Mouse (Mus musculus) CH12F3 (cell line): ENCODE measurements around the gene Lemd1.

Source experiments
- in situ Hi-C: fragments of 300-500 bp; cut with MboI; formaldehyde crosslinking; loops from 2 replicates; pipeline ENCODE4 v1.14.3; 2020; ENCODE audit warnings: low sequenced_read_pairs

Gene Lemd1

DNA sequence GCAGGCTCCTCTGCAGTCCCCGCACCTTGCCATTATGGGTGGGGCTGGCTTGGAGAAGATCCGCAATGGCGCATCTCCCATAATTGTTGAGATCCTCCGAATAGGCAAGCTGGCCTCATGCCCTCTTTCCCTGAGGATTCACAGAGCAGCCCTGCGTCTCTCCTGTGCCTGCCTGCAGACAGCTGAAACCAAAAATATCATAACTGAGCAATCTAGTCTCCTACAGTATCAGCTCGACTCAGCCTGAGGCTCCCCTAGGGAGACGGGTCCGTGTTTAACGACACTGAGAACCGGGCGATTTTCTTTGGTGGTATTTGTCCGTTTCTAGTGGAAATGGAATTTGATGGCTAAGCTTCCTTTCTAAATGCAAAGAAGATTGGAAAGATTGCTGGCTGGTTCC lies 8.7 kb downstream of the Lemd1 start:
- in situ Hi-C loops, result no loop called here

DNA sequence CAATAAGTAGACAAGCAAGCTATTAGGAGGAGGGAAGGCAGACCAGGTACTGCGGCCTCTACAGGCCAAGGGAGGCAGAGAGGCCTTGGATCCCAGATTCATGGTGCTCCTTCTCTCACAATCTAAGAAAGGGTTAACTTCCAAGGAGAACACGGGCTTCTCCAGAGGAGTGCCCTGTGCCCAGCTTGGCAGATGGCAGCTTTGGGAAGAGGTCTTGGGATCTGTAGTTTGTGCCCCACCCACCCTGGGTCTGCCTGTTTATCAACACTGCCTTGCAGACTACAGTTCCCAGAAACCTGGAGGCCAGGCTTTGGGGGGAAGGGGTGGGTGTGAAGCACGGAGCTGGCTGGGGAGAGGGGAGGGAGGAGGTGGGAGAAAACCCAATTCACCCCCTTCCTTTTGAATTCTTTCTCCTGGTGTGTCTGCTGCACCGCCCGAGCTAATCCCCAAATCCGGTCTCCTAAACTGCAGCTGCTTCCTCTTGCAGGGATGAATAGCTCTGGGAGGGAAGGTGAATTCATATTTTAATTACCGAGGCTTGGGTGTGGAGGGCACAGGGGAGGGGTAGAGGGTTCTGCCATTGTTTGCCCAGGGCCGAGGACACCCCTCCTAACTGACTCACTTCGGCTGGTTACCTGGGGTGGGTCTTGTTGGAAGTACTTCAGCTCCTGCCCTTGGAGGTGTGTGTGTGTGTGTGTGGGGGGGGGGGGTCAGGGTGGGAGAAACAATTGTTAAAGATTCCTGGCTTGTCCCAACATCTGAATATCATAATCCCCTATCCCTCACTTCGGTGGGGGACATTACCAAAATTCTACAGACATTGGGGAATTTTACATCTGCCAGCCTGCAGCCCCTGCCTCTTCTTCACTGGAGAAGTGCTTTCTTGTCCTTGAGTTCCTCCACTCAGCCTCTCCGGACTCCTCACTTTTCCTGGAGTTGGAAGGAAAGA lies 9.6 kb downstream of the Lemd1 start:
- in situ Hi-C loops, result no loop called here

- in situ Hi-C loops, result no loop called here
These were observed 10.3 kb downstream of the Lemd1 start for GRCm38 (mm10) chr1:132201511-132201860.

DNA sequence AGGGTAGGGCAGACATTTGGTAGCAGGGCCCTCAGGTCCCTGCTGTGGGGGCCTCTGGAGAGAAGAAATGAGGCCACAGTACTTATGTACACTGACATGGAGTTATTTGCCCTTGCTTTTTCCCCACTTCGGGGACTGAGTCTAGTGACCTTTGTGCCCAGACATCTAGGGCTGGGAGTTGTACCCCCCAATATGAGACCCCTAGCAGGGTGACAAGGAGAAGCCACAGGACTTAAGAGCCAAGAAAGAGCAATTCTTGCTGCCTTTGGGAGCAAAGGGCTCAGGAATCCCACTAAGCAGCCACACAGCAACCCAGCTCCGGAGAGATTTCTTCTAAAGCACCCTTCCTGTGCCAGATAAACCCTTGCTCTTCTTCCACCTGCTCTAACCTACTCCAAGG lies 10.7 kb downstream of the Lemd1 start:
- in situ Hi-C loops, result no loop called here

DNA sequence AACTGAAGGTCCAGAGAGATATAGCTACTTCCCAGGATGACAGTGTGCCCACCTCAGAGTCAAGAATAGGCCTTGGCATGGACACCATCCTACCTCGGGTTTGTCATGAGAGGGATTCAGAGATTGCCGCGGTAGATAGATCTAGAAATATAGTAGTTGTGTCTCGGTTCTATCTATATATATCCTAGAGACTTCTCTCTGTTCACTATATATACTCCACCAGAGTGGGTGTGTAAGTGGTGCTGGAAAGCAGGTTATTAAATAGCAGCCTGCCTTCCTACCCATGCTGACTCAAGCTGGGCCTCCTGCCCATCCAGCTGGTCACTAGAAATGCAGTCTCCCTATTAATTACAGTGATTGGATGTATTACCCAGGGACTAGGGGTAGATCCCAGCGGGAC lies 11.5 kb downstream of the Lemd1 start:
- in situ Hi-C loops, result no loop called here

- in situ Hi-C loops, result no loop called here
These were observed 14.7 kb downstream of the Lemd1 start for GRCm38 (mm10) chr1:132205958-132206357.

- in situ Hi-C loops, result no loop called here
These were observed 15.6 kb downstream of the Lemd1 start for GRCm38 (mm10) chr1:132206828-132207227.

DNA sequence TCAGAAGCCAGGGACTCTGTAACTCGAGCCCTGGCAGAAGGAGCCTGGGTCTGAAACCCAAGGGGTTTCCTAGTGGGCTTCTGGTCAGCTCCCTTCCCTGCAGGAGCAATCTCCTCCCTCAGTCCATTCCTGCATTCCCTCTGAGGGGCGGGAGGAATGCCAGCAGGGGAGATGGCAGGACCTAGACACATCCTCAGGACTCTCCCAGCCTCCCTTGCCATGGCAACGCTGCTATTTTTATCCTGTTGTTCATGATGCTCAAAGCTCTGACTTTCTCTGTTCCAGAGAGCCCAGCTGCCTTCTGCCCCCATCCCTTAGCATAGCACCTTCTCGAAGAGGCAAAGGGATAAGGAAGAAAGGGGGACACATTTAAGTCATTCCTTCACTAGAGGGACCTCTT lies 16.9 kb downstream of the Lemd1 start:
- in situ Hi-C loops, result no loop called here

DNA sequence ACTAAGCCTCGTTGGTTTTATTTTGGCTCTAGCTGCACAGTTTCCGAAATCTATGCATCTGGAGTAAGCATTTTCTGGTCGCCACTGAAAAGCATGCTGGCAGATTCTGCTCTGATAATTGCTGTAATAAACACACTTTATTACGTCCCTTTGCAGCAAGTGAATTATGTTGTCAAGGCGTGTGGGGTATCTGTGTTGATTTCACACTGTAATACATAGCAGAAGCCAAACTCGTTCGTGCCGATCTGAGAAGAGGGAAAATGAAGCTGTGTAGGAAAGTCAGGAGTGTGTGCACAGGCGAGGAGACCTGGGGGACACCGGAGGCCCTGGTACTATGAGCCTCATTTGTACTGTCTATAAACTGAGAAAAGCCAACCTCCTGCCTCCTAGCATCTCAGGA lies 18.2 kb downstream of the Lemd1 start:
- in situ Hi-C loops, result no loop called here

- in situ Hi-C loops, result no loop called here
These were observed 19.7 kb downstream of the Lemd1 start for GRCm38 (mm10) chr1:132210922-132211321.

DNA sequence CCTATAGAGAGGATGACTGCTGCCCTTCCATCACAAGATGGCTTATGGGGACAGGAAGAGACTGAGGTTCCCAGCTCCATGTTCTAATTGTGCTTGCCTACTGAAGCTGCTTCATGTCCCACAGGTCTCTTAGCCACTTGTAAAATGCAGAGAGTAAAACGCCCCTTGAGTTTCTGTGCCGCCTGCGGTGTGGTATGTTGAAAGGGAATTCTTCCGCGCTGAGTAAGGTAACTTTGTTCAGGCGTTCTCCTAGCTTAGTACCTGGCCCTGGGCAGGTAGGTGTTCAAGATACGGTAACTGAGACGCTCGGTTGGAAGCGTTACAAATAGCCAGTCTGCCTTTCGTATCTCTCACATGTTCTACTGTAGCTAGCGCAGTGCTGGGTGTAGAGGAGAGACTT lies 20.4 kb downstream of the Lemd1 start:
- in situ Hi-C loops, result no loop called here

GRCm38 (mm10) chr1:132212218-132212617 lies 21.0 kb downstream of the Lemd1 start:
- in situ Hi-C loops, result no loop called here

DNA sequence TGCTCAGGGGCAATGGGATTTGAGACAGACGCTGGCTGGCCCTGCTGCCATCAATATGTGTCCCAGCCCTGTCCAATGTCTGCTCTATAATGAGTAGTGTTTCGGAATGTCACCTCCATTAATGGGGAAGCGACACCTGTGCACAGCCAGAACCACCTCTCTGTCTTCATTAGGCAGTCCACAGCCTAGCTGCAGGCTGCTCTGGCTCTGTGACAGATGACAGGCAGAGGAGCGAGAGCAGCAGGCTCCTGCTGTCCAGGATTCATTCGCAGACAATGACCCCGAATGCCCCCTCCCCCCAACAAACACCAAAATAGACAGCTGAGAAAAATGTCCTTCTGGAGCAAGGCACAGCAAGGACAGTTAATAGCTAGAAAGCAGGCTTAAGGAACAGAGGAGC lies 21.8 kb downstream of the Lemd1 start:
- in situ Hi-C loops, result no loop called here

- in situ Hi-C loops, result no loop called here
These were observed 25.0 kb downstream of the Lemd1 start for GRCm38 (mm10) chr1:132216276-132216675.

DNA sequence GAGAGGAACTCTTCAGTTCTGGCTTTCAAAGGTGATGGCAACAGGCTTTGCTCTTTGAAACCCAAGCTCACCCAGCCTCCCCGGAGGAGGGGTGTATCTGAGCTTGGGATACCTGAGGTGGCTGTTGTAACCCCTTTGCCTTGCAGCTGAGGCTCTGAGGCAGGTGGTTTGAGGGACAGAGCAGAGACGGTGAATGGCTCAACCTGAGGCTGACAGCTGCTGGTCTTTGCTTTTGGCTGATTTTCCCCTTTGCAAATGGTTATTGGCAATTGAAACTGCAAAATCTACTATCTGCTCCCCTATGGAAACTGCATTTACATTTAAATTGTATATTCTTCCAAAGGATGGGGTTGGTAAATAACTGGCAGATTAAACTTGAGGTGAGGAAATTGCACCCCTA lies 30.4 kb downstream of the Lemd1 start:
- in situ Hi-C loops, result no loop called here

- in situ Hi-C loops, result no loop called here
These were observed 30.9 kb downstream of the Lemd1 start for GRCm38 (mm10) chr1:132222166-132222565.

GRCm38 (mm10) chr1:132226297-132227080 lies 35.3 kb downstream of the Lemd1 start:
- in situ Hi-C loops, result no loop called here

- in situ Hi-C loops, result no loop called here
These were observed 38.4 kb downstream of the Lemd1 start, which contains the start of gene Gm10188 for GRCm38 (mm10) chr1:132229667-132230066. TSS of gene Gm10188 (minus strand) at chr1:132229767.

GRCm38 (mm10) chr1:132231470-132232274 lies 40.4 kb downstream of the Lemd1 start:
- in situ Hi-C loops, result no loop called here

DNA sequence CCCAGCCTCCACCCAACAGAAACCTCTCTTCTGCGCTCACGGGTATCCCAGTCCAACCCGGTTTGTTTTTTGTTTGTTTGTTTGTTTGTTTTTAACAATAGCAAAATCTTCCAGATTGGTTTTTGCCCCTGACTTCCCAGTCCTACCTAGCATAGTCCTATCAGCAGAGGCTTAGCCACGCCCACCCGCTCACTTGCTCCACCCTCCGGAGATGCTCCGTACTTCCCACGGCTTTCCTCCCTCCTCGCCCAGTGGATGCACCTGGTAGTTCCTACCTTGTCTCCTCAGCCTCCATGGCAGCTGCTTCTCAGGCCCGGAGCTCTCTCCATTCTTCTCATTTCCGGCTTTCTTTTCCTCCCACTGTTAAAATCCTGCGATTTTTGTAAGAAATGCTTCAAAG lies 42.3 kb downstream of the Lemd1 start:
- in situ Hi-C loops, result no loop called here

GRCm38 (mm10) chr1:132234757-132235273 lies 43.6 kb downstream of the Lemd1 start:
- in situ Hi-C loops, result loop anchor here (5.0 kb wide), 1 partner anchor 73 kb away; no protein-coding TSS in a partner anchor
